Mouse (Mus musculus) forebrain, embryonic 12.5 days (tissue): ENCODE measurements around the gene Gipc3. TPM values are rescaled to one million over a fixed set of nuclear protein-coding genes. Genes with fewer than 3 reads are reported as not detected.

Source experiments
- ATAC-seq: fragments of 200-750 bp; cut with Nextera tagmentation; 2 replicates; pipeline ENCODE4 v1.8.0; 2017; ENCODE audit warnings: moderate TSS enrichment; ENCODE audit not compliant: low FRiP score
- H3K27ac ChIP-seq: fragments of 300-500 bp; sonication (generic); 2 replicates; pipeline ENCODE4 v1.5.1; 2016; ENCODE audit warnings: mild to moderate bottlenecking
- H3K27me3 ChIP-seq: fragments of 300-500 bp; sonication (generic); 2 replicates; pipeline ENCODE4 v1.6.1; 2016; ENCODE audit warnings: mild to moderate bottlenecking
- H3K36me3 ChIP-seq: fragments of 300-500 bp; sonication (generic); replicated peaks from 2 replicates; pipeline ENCODE4 v1.6.1; 2016; ENCODE audit warnings: mild to moderate bottlenecking
- H3K4me1 ChIP-seq: fragments of 300-500 bp; sonication (generic); 2 replicates; pipeline ENCODE4 v1.6.1; 2016
- H3K4me2 ChIP-seq: fragments of 300-500 bp; sonication (generic); 2 replicates; pipeline ENCODE4 v1.6.1; 2016; ENCODE audit warnings: mild to moderate bottlenecking, moderate library complexity
- H3K4me3 ChIP-seq: fragments of 300-500 bp; sonication (generic); replicated peaks from 2 replicates; pipeline ENCODE4 v1.5.1; 2016; ENCODE audit warnings: mild to moderate bottlenecking
- H3K9ac ChIP-seq: fragments of 300-500 bp; sonication (generic); 2 replicates; pipeline ENCODE4 v1.6.1; 2016; ENCODE audit warnings: mild to moderate bottlenecking
- H3K9me3 ChIP-seq: fragments of 300-500 bp; sonication (generic); 2 replicates; pipeline ENCODE4 v1.6.1; 2016
- whole genome bisulfite sequencing: fragments of 180-500 bp; shearing (Covaris S2); methylation state at CpG from one replicate; pipeline ENCODE4 v1.1.7; 2016; 5-methylcytosine and 5-hydroxymethylcytosine counted together
- polyA plus RNA-seq: library from polyadenylated mRNA; unstranded; fragments of >200 nt; fragmentation: Nextera tagmentation; extraction: Ambion mirVana; gene quantifications from 2 replicates; pipeline ENCODE4 v1.2.1, GENCODE M21; 2016

Gene Gipc3
- polyA plus RNA-seq, 1 experiment from 2014 or later = not detected

DNA sequence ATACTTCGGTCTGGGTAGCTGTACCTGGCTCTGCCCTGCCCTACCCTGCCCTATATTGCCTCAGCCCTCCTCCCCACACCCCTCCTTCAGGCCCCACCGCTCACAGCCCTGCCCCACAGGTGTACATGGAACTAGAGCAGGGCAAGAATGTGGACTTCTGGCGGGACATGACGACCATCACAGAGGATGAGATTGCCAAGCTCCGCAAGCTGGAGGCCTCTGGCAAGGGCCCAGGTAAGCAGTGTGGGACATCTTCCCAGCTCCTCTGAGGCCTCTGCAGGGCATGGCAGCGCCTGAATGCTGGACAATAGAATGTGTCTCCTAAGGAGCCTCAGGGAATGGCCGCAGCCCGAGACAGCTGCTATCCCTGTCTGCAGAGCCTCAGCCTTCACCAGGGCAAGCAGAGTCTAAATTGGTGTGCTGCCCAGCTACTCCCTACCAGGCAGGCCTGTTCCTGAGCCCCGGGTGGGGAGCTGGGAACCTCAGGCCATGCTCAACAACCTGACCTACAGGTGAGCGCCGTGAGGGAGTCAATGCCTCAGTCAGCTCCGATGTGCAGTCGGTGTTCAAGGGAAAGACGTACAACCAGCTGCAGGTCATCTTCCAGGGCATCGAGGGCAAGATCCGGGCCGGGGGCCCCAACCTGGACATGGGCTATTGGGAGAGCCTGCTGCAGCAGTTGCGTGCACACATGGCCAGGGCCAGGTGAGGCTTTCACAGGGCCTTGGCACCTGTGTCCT is 19.1 kb downstream of the Gipc3 start:
- Histone ChIP-seq H3K4me3 (no peak overlapping the region; the same call in 1 of the 2 replicates), H3K27me3 (no peaks in the 10 kb centered on the region), H3K9ac (no peak overlapping the region), H3K36me3 (peaks cover 56% of the 10 kb centered on the region), H3K4me1 (peaks cover 23% of the 10 kb centered on the region), H3K4me2 (no peak overlapping the region), H3K9me3 (no peaks in the 10 kb centered on the region), H3K27ac (no peak overlapping the region)
- no peak for ATAC-seq
- 95% methylated on average over 18 of the region's 18 CpGs for WGBS

GRCm38 (mm10) chr10:81323141-81323775 is 19.8 kb downstream of the Gipc3 start:
- H3K27ac ChIP-seq = no peak overlapping the region
- H3K4me2 ChIP-seq = no peak overlapping the region
- H3K27me3 ChIP-seq = no peaks in the 10 kb centered on the region
- no peaks in the 10 kb centered on the region for H3K9me3 ChIP-seq
- 93% methylated on average over 23 of the region's 23 CpGs for WGBS
- H3K9ac ChIP-seq = no peak overlapping the region
- peaks cover 24% of the 10 kb centered on the region for H3K4me1 ChIP-seq
- no peak overlapping the region; the same call in 1 of the 2 replicates for H3K4me3 ChIP-seq
- ATAC-seq = no peak
- peaks cover 56% of the 10 kb centered on the region for H3K36me3 ChIP-seq

- H3K4me2 ChIP-seq = no peak overlapping the region; the same call in 1 of the 2 replicates
- ATAC-seq = no peak
- peak overlapping the region; percentile 96 for H3K4me3 ChIP-seq
- peaks cover 62% of the 10 kb centered on the region for H3K36me3 ChIP-seq
- H3K27me3 ChIP-seq = no peaks in the 10 kb centered on the region
- no peak overlapping the region for H3K27ac ChIP-seq
- H3K4me1 ChIP-seq = peaks cover 24% of the 10 kb centered on the region
- no peaks in the 10 kb centered on the region for H3K9me3 ChIP-seq
- 96% methylated on average over 27 of the region's 27 CpGs for WGBS
- no peak overlapping the region for H3K9ac ChIP-seq
Observed at GRCm38 (mm10) chr10:81322444-81322843, 20.6 kb downstream of the Gipc3 start.

- ATAC-seq = no peak; the same call in 1 of the 2 replicates
- H3K36me3 ChIP-seq = peaks cover 53% of the 10 kb centered on the region
- WGBS = 4% methylated on average over 19 of the region's 20 CpGs
- H3K9ac ChIP-seq = peak overlapping the region; percentile 79
- peak overlapping the region; percentile 96 for H3K4me3 ChIP-seq
- H3K27me3 ChIP-seq = peaks cover 6% of the 10 kb centered on the region; the same call in 1 of the 2 replicates
- no peaks in the 10 kb centered on the region for H3K9me3 ChIP-seq
- peak overlapping the region; percentile 88 for H3K27ac ChIP-seq
- H3K4me1 ChIP-seq = peaks cover 33% of the 10 kb centered on the region
- peak overlapping the region; percentile 77 for H3K4me2 ChIP-seq
Observed at GRCm38 (mm10) chr10:81321436-81321835, 21.6 kb downstream of the Gipc3 start.

- peak; percentile 93 for ATAC-seq
- H3K27ac ChIP-seq = peak within 1 kb of the TSS; percentile 88
- H3K27me3 ChIP-seq = peaks cover 6% of the 10 kb centered on the region; the same call in 1 of the 2 replicates
- H3K36me3 ChIP-seq = peaks cover 49% of the 10 kb centered on the region
- H3K4me2 ChIP-seq = peak within 1 kb of the TSS; percentile 77
- peak within 1 kb of the TSS; percentile 79 for H3K9ac ChIP-seq
- H3K4me3 ChIP-seq = peak within 1 kb of the TSS; percentile 96
- peaks cover 38% of the 10 kb centered on the region for H3K4me1 ChIP-seq
- under 1% methylated on average over 68 of the region's 68 CpGs for WGBS
- no peaks in the 10 kb centered on the region for H3K9me3 ChIP-seq
Observed at GRCm38 (mm10) chr10:81320550-81321347, 22.3 kb downstream of the Gipc3 start, which contains the start of gene Cactin. Cactin (plus strand) TSS chr10:81321103.

DNA sequence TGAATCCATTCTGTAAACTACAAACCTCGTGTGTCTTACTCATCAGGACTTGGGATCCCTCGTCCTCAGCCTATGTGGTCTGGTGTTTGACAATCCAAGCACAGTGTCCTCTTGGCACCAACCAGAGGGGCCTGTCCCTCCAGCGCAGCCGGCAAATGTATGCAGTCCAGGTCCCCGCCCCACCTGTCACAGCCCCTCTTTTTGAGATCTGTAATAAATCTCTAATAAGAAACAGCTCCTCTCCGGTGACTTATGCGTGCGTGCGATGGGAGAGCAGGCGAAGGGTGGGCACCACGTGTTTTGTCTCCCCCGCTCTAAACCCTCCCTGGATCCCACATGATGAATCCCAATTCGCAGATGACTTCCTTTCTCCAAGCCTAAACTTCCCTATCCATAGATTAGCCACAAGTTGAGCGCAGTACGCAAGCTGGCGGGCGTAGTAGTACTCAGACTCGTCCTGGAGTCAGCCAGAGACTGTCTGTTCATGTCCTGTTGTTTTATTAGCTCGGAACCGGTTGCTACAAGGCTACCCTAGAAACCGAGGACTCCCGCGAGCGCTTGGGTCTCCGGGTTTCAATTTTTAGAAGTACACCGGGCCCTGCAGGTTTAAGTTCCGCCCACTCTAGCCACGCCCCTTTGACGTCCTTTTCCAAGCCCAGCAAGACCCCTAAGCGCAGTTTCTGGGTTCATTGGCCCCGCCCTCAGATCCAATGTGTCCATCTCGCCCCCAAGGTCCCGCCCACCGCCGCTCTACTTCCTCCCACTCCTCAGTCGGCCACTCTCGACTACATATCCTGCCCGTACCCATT is 23.1 kb downstream of the Gipc3 start:
- H3K4me3 ChIP-seq = peak overlapping the region; percentile 96
- H3K9ac ChIP-seq = peak overlapping the region; percentile 21
- no peaks in the 10 kb centered on the region for H3K9me3 ChIP-seq
- H3K4me1 ChIP-seq = peaks cover 38% of the 10 kb centered on the region
- H3K27ac ChIP-seq = peak overlapping the region; percentile 88
- WGBS = 2% methylated on average over 38 of the region's 38 CpGs
- H3K36me3 ChIP-seq = peaks cover 49% of the 10 kb centered on the region
- peak overlapping the region; percentile 77 for H3K4me2 ChIP-seq
- H3K27me3 ChIP-seq = peaks cover 6% of the 10 kb centered on the region; the same call in 1 of the 2 replicates
- peak; percentile 1; the same call in 1 of the 2 replicates for ATAC-seq

DNA sequence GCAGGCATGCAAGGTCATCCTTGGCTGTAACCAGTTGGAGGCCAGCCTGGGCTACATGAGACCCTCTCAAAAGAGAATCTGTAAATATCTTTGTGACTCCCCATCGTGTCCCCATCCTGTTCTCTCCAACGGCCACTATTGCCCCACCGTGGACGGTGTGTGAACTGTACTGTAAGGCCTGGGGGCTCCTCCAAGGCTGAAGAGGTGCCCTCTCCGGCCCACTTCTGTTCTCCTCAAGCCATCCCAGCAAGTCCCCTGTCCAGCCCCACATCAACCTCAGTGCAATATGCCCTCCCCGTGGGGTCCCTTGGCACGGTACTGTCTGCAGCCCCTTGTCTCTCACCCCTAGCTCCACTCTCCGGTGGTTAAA is 23.8 kb downstream of the Gipc3 start:
- no peak for ATAC-seq
- Histone ChIP-seq H3K9me3 (no peaks in the 10 kb centered on the region), H3K36me3 (peaks cover 48% of the 10 kb centered on the region), H3K27me3 (peaks cover 6% of the 10 kb centered on the region; the same call in 1 of the 2 replicates), H3K27ac (peak overlapping the region; percentile 88), H3K4me2 (peak overlapping the region; percentile 77), H3K9ac (peak overlapping the region; percentile 21), H3K4me1 (peaks cover 38% of the 10 kb centered on the region), H3K4me3 (peak overlapping the region; percentile 96)
- WGBS = 43% methylated on average over 8 of the region's 8 CpGs

- peak overlapping the region; percentile 77 for H3K4me2 ChIP-seq
- 90% methylated on average over 13 of the region's 13 CpGs for WGBS
- H3K36me3 ChIP-seq = peaks cover 48% of the 10 kb centered on the region
- H3K9me3 ChIP-seq = no peaks in the 10 kb centered on the region
- peaks cover 38% of the 10 kb centered on the region for H3K4me1 ChIP-seq
- H3K27ac ChIP-seq = peak overlapping the region; percentile 88
- ATAC-seq = no peak
- peak overlapping the region; percentile 21 for H3K9ac ChIP-seq
- peaks cover 6% of the 10 kb centered on the region; the same call in 1 of the 2 replicates for H3K27me3 ChIP-seq
- H3K4me3 ChIP-seq = peak overlapping the region; percentile 96
Observed at GRCm38 (mm10) chr10:81318589-81319329, 24.3 kb downstream of the Gipc3 start.

DNA sequence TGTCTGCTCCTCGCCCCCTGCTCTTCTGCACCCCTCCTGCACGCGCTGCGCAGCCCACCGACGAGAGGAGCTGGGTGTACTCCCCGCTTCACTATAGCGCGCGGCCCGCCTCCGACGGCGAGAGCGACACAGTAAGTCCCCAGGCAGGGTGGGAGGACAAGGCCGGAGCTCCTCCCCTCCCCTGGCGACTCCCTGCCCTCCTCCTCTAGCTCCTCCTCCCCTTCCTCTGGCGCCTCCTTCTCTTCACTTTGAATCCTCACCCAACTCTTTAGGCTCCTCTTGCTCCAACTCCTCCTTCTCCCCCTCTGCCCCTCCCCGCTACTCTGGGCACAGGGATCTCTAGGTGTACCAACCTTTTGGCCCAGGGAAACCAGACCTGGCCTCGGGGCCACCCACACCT is 25.8 kb downstream of the Gipc3 start:
- 10% methylated on average over 20 of the region's 20 CpGs for WGBS
- ATAC-seq = no peak
- H3K36me3 ChIP-seq = peaks cover 48% of the 10 kb centered on the region
- H3K9me3 ChIP-seq = no peaks in the 10 kb centered on the region
- peak overlapping the region; percentile 22; the same call in 1 of the 2 replicates for H3K9ac ChIP-seq
- no peak overlapping the region for H3K27ac ChIP-seq
- peaks cover 6% of the 10 kb centered on the region; the same call in 1 of the 2 replicates for H3K27me3 ChIP-seq
- H3K4me2 ChIP-seq = peak overlapping the region; percentile 32
- H3K4me1 ChIP-seq = peaks cover 35% of the 10 kb centered on the region
- no peak overlapping the region for H3K4me3 ChIP-seq

DNA sequence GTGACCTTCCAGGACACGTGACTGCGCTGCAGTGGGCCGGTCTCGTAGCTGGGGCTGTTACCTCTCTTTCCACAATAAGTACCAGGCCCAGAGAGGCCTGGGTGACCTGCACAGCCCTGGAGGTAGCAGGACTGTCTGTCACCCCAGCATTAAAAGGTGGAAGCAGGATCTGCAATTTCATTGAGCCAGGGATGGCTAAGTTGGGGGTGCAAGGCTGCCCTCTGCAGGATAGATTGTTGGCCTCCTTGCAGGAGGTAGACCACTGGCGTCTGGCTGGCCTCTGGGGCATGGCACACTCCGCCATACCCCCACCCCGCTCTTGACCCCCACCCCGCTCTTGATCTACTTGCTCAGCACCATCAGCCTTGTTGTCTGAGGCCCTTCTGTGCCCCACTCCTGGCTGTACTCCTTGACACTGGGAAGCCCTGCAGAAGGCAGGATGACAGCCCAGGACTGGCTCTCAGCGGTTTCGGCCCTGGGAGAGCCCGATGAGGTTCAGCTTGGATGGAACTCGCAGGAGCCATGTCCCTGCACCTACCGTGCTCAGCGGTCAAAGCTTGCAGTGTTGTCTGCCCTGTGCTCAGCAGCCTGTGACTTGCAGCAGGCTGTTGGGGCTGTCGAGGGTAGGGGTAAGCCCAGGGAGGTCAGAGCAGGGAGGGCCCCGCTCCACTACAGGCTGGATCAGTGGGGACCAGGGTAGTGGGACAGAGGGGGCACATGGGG is 26.6 kb downstream of the Gipc3 start:
- Histone ChIP-seq H3K36me3 (peaks cover 55% of the 10 kb centered on the region), H3K27me3 (peaks cover 6% of the 10 kb centered on the region; the same call in 1 of the 2 replicates), H3K27ac (no peak overlapping the region), H3K4me2 (peak overlapping the region; percentile 32), H3K4me3 (no peak overlapping the region), H3K4me1 (peaks cover 27% of the 10 kb centered on the region), H3K9me3 (no peaks in the 10 kb centered on the region), H3K9ac (peak overlapping the region; percentile 22; the same call in 1 of the 2 replicates)
- WGBS = 43% methylated on average over 16 of the region's 16 CpGs
- ATAC-seq = no peak
